Mouse (Mus musculus): Measurements from ENCODE around the gene Ddx49.
A peak's percentile ranks its signal among the peaks of the same experiment; 100 is the strongest.

Gene Ddx49

GRCm38 (mm10) chr8:70268799-70269565, 33.3 kb downstream of the Ddx49 start:
- peak in 1 of 2 experiments; percentile 76 for DNase-seq (ENCODE audit: inconsistent age in 2 of 2, low spot score in 1 of 2)

- no peak for DNase-seq (ENCODE audit: inconsistent age in 2 of 2, low spot score in 1 of 2)
Observed at GRCm38 (mm10) chr8:70268311-70268710, 34.0 kb downstream of the Ddx49 start.

- no peak for DNase-seq (ENCODE audit: inconsistent age in 2 of 2, low spot score in 1 of 2)
Observed at GRCm38 (mm10) chr8:70267674-70268073, 34.6 kb downstream of the Ddx49 start.

- no peak for DNase-seq (ENCODE audit: inconsistent age in 2 of 2, low spot score in 1 of 2)
Observed at GRCm38 (mm10) chr8:70259043-70259442, 43.2 kb downstream of the Ddx49 start.

- no peak for DNase-seq (ENCODE audit: inconsistent age in 2 of 2, low spot score in 1 of 2)
Observed at GRCm38 (mm10) chr8:70258600-70258999, 43.7 kb downstream of the Ddx49 start.

- DNase-seq (ENCODE audit: inconsistent age in 2 of 2, low spot score in 1 of 2): no peak
Observed at GRCm38 (mm10) chr8:70257456-70257855, 44.8 kb downstream of the Ddx49 start.

- DNase-seq (ENCODE audit: inconsistent age in 2 of 2, low spot score in 1 of 2): no peak
Observed at GRCm38 (mm10) chr8:70254628-70255027, 47.7 kb downstream of the Ddx49 start.

- DNase-seq (ENCODE audit: inconsistent age in 2 of 2, low spot score in 1 of 2): no peak
Observed at GRCm38 (mm10) chr8:70247841-70248240, 54.4 kb downstream of the Ddx49 start.

- peak; percentile 76 to 84 for DNase-seq (ENCODE audit: inconsistent age in 2 of 2, low spot score in 1 of 2)
Observed at GRCm38 (mm10) chr8:70246622-70247021, 55.7 kb downstream of the Ddx49 start.

All from adrenal gland, adult (tissue).